Mouse (Mus musculus): Measurements from ENCODE around the gene Nfatc2.

- TF ChIP-seq CTCF (IDR thresholded peaks at IDR 0.05; ENCODE audit: borderline replicate concordance, extremely low read depth, insufficient read depth, insufficient read length) (no peak), POLR2A (IDR thresholded peaks at IDR 0.05; ENCODE audit: borderline replicate concordance, extremely low read depth, insufficient read depth, insufficient read length, poor library complexity, severe bottlenecking) (no peak)
Measured at GRCm38 (mm10) chr2:168633301-168633816, 31.9 kb upstream of the Nfatc2 start.
